Mouse (Mus musculus): ENCODE results near the gene Psmb6. TPM values are rescaled to one million over a fixed set of nuclear protein-coding genes. Genes with fewer than 3 reads are reported as not detected.

Psmb6 gene
- polyA plus RNA-seq, 2 experiments: 155 to 345 TPM

DNA sequence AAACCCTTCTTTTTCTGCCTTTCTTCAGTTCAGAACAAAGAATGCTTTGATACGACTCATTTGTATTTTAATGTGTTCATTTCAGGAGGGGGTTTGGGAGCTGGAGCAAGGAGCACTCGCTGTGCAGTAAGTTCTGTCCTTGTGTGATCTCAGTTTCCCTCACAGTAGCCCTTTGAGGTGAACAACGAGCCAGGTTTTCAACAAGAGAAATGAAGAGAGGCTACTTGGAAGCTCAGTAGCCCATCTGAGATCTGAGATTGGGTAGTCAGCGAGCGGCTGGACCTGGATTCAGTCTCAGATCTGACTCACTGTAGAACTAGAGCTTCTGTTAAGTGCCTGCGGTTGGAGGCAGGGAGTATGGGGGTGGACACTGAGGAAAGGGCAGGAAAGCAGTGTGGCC, 48.7 kb downstream of the Psmb6 start:
- TF ChIP-seq CTCF (IDR thresholded peaks at IDR 0.05; ENCODE audit: low read depth) (no peak), EP300 (IDR thresholded peaks at IDR 0.05; ENCODE audit: low read depth) (no peak)
- ATAC-seq (ENCODE audit: insufficient read depth) (no peak), DNase-seq (ENCODE audit: low read depth in 3 of 3, low spot score in 3 of 3) (no peak)
- 70% methylated on average over 6 of the region's 6 CpGs for WGBS (ENCODE audit: insufficient replicate concordance)
- Histone ChIP-seq H3K4me1 (replicated peaks; ENCODE audit: control insufficient read depth in 2 of 2, insufficient read depth in 2 of 2, low read length in 1 of 2) (peaks cover 20 to 34% of the 10 kb centered on the region in 2 experiments), H3K36me3 (replicated peaks; ENCODE audit: control insufficient read depth, insufficient read depth, low read depth) (no peaks in the 10 kb centered on the region), H3K27me3 (ENCODE audit: control insufficient read depth, insufficient read depth, low read length) (no peaks in the 10 kb centered on the region), H3K9me3 (ENCODE audit: control insufficient read depth, low read length) (no peaks in the 10 kb centered on the region), H3K4me2 (ENCODE audit: low read depth) (no peak overlapping the region), H3K4me3 (ENCODE audit: insufficient read depth in 1 of 2, low read depth in 2 of 2, low read length in 2 of 2) (no peak overlapping the region), H3K9ac (replicated peaks) (no peak overlapping the region), H3K27ac (no peak overlapping the region)

DNA sequence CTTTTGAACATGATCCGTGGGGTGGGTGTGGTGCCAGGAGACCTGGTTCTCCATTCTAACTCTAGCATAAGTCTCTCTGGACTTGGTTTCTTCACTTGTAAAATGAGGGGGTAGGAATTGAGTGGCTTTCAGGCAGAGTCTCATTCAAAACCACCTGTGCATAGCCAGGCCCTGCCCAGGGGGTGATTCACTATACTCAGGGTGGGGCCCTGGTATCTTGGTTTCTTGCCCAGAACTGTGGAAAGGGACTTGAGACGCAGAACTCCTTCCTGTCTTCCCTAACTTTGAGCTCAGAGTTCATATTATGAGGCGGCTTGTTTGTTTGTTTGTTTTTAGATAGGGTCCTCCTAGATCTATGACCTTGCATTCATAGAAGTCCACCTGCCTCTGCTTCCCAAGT, 52.0 kb downstream of the Psmb6 start:
- Histone ChIP-seq H3K4me3 (ENCODE audit: insufficient read depth in 1 of 2, low read depth in 2 of 2, low read length in 2 of 2) (no peak overlapping the region), H3K36me3 (replicated peaks; ENCODE audit: control insufficient read depth, insufficient read depth, low read depth) (no peaks in the 10 kb centered on the region), H3K9ac (replicated peaks) (no peak overlapping the region), H3K4me1 (replicated peaks; ENCODE audit: control insufficient read depth in 2 of 2, insufficient read depth in 2 of 2, low read length in 1 of 2) (peaks cover 4 to 26% of the 10 kb centered on the region in 2 experiments), H3K4me2 (ENCODE audit: low read depth) (no peak overlapping the region), H3K9me3 (ENCODE audit: control insufficient read depth, low read length) (no peaks in the 10 kb centered on the region), H3K27me3 (ENCODE audit: control insufficient read depth, insufficient read depth, low read length) (no peaks in the 10 kb centered on the region), H3K27ac (no peak overlapping the region)
- no peak for DNase-seq (ENCODE audit: low read depth in 3 of 3, low spot score in 3 of 3)
- no peak for TF ChIP-seq CTCF (IDR thresholded peaks at IDR 0.05; ENCODE audit: low read depth)
- TF ChIP-seq EP300 (IDR thresholded peaks at IDR 0.05; ENCODE audit: low read depth): no peak
- ATAC-seq (ENCODE audit: insufficient read depth): no peak
- 62% methylated on average over 3 of the region's 3 CpGs for WGBS (ENCODE audit: insufficient replicate concordance)

Other genes with a start within 250 kb of the Psmb6 start
- gene Alox12e, start 202.7 kb upstream of the Psmb6 start, polyA plus RNA-seq (2012; rRNA removed): 0.05 and 0.06 TPM in 2 replicates
- gene Alox12e, start 202.7 kb upstream of the Psmb6 start, polyA plus RNA-seq (2014; fragmentation: Nextera tagmentation; extraction: Ambion mirVana): 0.10 TPM in 1 of 2 replicates, not detected in the other
- 0.78 and 1.3 TPM in 2 replicates for gene Alox15, start 173.3 kb upstream of the Psmb6 start, polyA plus RNA-seq (2012; rRNA removed)
- 0.66 and 0.91 TPM in 2 replicates for gene Alox15, start 173.3 kb upstream of the Psmb6 start, polyA plus RNA-seq (2014; fragmentation: Nextera tagmentation; extraction: Ambion mirVana)
- 9.6 and 9.8 TPM in 2 replicates for gene Pelp1, start 115.3 kb upstream of the Psmb6 start, polyA plus RNA-seq (2012; rRNA removed)
- 12.1 and 13.8 TPM in 2 replicates for gene Pelp1, start 115.3 kb upstream of the Psmb6 start, polyA plus RNA-seq (2014; fragmentation: Nextera tagmentation; extraction: Ambion mirVana)
- gene Arrb2, start 92.7 kb upstream of the Psmb6 start, polyA plus RNA-seq (2012; rRNA removed): 17.8 and 19.4 TPM in 2 replicates
- 9.8 and 11.0 TPM in 2 replicates for gene Arrb2, start 92.7 kb upstream of the Psmb6 start, polyA plus RNA-seq (2014; fragmentation: Nextera tagmentation; extraction: Ambion mirVana)
- 11.9 and 12.8 TPM in 2 replicates for gene Med11, start 73.4 kb upstream of the Psmb6 start, polyA plus RNA-seq (2012; rRNA removed)
- 17.0 and 20.0 TPM in 2 replicates for gene Med11, start 73.4 kb upstream of the Psmb6 start, polyA plus RNA-seq (2014; fragmentation: Nextera tagmentation; extraction: Ambion mirVana)
- 0.28 and 0.31 TPM in 2 replicates for gene Zmynd15, start 65.9 kb upstream of the Psmb6 start, polyA plus RNA-seq (2012; rRNA removed)
- 0.10 and 0.29 TPM in 2 replicates for gene Zmynd15, start 65.9 kb upstream of the Psmb6 start, polyA plus RNA-seq (2014; fragmentation: Nextera tagmentation; extraction: Ambion mirVana)
- gene Cxcl16, start 65.4 kb upstream of the Psmb6 start, polyA plus RNA-seq (2012; rRNA removed): 0.94 and 1.1 TPM in 2 replicates
- 0.79 and 1.5 TPM in 2 replicates for gene Cxcl16, start 65.4 kb upstream of the Psmb6 start, polyA plus RNA-seq (2014; fragmentation: Nextera tagmentation; extraction: Ambion mirVana)
- gene Tm4sf5, start 20.1 kb upstream of the Psmb6 start, polyA plus RNA-seq (2012; rRNA removed): 0.90 and 1.4 TPM in 2 replicates
- 2.1 and 2.4 TPM in 2 replicates for gene Tm4sf5, start 20.1 kb upstream of the Psmb6 start, polyA plus RNA-seq (2014; fragmentation: Nextera tagmentation; extraction: Ambion mirVana)
- 0.23 TPM in 1 of 2 replicates, not detected in the other for gene Vmo1, start 10.8 kb upstream of the Psmb6 start, polyA plus RNA-seq (2012; rRNA removed)
- 0.21 and 0.51 TPM in 2 replicates for gene Vmo1, start 10.8 kb upstream of the Psmb6 start, polyA plus RNA-seq (2014; fragmentation: Nextera tagmentation; extraction: Ambion mirVana)
- 11.2 and 15.7 TPM in 2 replicates for gene Gltpd2, start 6.2 kb upstream of the Psmb6 start, polyA plus RNA-seq (2012; rRNA removed)
- gene Gltpd2, start 6.2 kb upstream of the Psmb6 start, polyA plus RNA-seq (2014; fragmentation: Nextera tagmentation; extraction: Ambion mirVana): 18.4 and 20.3 TPM in 2 replicates
- not detected in 2 replicates for gene Gm40193, start 7.6 kb downstream of the Psmb6 start, polyA plus RNA-seq (2012; rRNA removed)
- gene Gm40193, start 7.6 kb downstream of the Psmb6 start, polyA plus RNA-seq (2014; fragmentation: Nextera tagmentation; extraction: Ambion mirVana): not detected in 2 replicates
- 1.9 and 2.6 TPM in 2 replicates for gene Pld2, start 14.7 kb downstream of the Psmb6 start, polyA plus RNA-seq (2012; rRNA removed)
- 1.3 and 1.5 TPM in 2 replicates for gene Pld2, start 14.7 kb downstream of the Psmb6 start, polyA plus RNA-seq (2014; fragmentation: Nextera tagmentation; extraction: Ambion mirVana)
- 13.7 and 14.1 TPM in 2 replicates for gene Mink1, start 37.5 kb downstream of the Psmb6 start, polyA plus RNA-seq (2012; rRNA removed)
- gene Mink1, start 37.5 kb downstream of the Psmb6 start, polyA plus RNA-seq (2014; fragmentation: Nextera tagmentation; extraction: Ambion mirVana): 3.7 and 5.0 TPM in 2 replicates
- not detected in 2 replicates for gene 4930544D05Rik, start 90.5 kb downstream of the Psmb6 start, polyA plus RNA-seq (2012; rRNA removed)
- not detected in 2 replicates for gene 4930544D05Rik, start 90.5 kb downstream of the Psmb6 start, polyA plus RNA-seq (2014; fragmentation: Nextera tagmentation; extraction: Ambion mirVana)
- not detected in 2 replicates for gene Chrne, start 93.8 kb downstream of the Psmb6 start, polyA plus RNA-seq (2012; rRNA removed)
- gene Chrne, start 93.8 kb downstream of the Psmb6 start, polyA plus RNA-seq (2014; fragmentation: Nextera tagmentation; extraction: Ambion mirVana): not detected in 2 replicates
- 4.5 TPM in 2 replicates for gene Gp1ba, start 113.8 kb downstream of the Psmb6 start, polyA plus RNA-seq (2012; rRNA removed)
- gene Gp1ba, start 113.8 kb downstream of the Psmb6 start, polyA plus RNA-seq (2014; fragmentation: Nextera tagmentation; extraction: Ambion mirVana): 7.6 and 9.1 TPM in 2 replicates
- 47.7 and 48.4 TPM in 2 replicates for gene Rnf167, start 121.9 kb downstream of the Psmb6 start, polyA plus RNA-seq (2012; rRNA removed)
- 56.0 and 66.9 TPM in 2 replicates for gene Rnf167, start 121.9 kb downstream of the Psmb6 start, polyA plus RNA-seq (2014; fragmentation: Nextera tagmentation; extraction: Ambion mirVana)
- 39.0 and 43.9 TPM in 2 replicates for gene Slc25a11, start 122.1 kb downstream of the Psmb6 start, polyA plus RNA-seq (2012; rRNA removed)
- gene Slc25a11, start 122.1 kb downstream of the Psmb6 start, polyA plus RNA-seq (2014; fragmentation: Nextera tagmentation; extraction: Ambion mirVana): 60.8 and 67.8 TPM in 2 replicates
- gene Pfn1, start 129.3 kb downstream of the Psmb6 start, polyA plus RNA-seq (2012; rRNA removed): 421 and 438 TPM in 2 replicates
- gene Pfn1, start 129.3 kb downstream of the Psmb6 start, polyA plus RNA-seq (2014; fragmentation: Nextera tagmentation; extraction: Ambion mirVana): 957 and 1,007 TPM in 2 replicates
- gene Eno3, start 131.8 kb downstream of the Psmb6 start, polyA plus RNA-seq (2012; rRNA removed): 3.4 and 3.7 TPM in 2 replicates
- 3.6 and 3.9 TPM in 2 replicates for gene Eno3, start 131.8 kb downstream of the Psmb6 start, polyA plus RNA-seq (2014; fragmentation: Nextera tagmentation; extraction: Ambion mirVana)
- 24.6 and 42.0 TPM in 2 replicates for gene Spag7, start 144.0 kb downstream of the Psmb6 start, polyA plus RNA-seq (2012; rRNA removed)
- 27.4 and 29.6 TPM in 2 replicates for gene Spag7, start 144.0 kb downstream of the Psmb6 start, polyA plus RNA-seq (2014; fragmentation: Nextera tagmentation; extraction: Ambion mirVana)
- 2.7 and 3.1 TPM in 2 replicates for gene Camta2, start 162.7 kb downstream of the Psmb6 start, polyA plus RNA-seq (2012; rRNA removed)
- 2.1 and 2.5 TPM in 2 replicates for gene Camta2, start 162.7 kb downstream of the Psmb6 start, polyA plus RNA-seq (2014; fragmentation: Nextera tagmentation; extraction: Ambion mirVana)
- gene Inca1, start 174.8 kb downstream of the Psmb6 start, polyA plus RNA-seq (2012; rRNA removed): 0.63 and 1.2 TPM in 2 replicates
- 0.71 and 1.4 TPM in 2 replicates for gene Inca1, start 174.8 kb downstream of the Psmb6 start, polyA plus RNA-seq (2014; fragmentation: Nextera tagmentation; extraction: Ambion mirVana)
- 4.6 and 5.9 TPM in 2 replicates for gene Kif1c, start 175.2 kb downstream of the Psmb6 start, polyA plus RNA-seq (2012; rRNA removed)
- 2.2 and 2.9 TPM in 2 replicates for gene Kif1c, start 175.2 kb downstream of the Psmb6 start, polyA plus RNA-seq (2014; fragmentation: Nextera tagmentation; extraction: Ambion mirVana)
- gene Zfp3, start 238.8 kb downstream of the Psmb6 start, polyA plus RNA-seq (2012; rRNA removed): 0.38 and 0.64 TPM in 2 replicates
- gene Zfp3, start 238.8 kb downstream of the Psmb6 start, polyA plus RNA-seq (2014; fragmentation: Nextera tagmentation; extraction: Ambion mirVana): 0.85 and 1.1 TPM in 2 replicates

All from liver, embryonic 14.5 days (tissue).